Mouse (Mus musculus): ENCODE data around the gene Pgbd5. TPM values are rescaled to one million over a fixed set of nuclear protein-coding genes. Genes with fewer than 3 reads are reported as not detected.

Pgbd5 gene
- polyA plus RNA-seq (2015; fragmentation: Nextera tagmentation; extraction: Ambion mirVana) = 1.9 TPM in 2 replicates

DNA sequence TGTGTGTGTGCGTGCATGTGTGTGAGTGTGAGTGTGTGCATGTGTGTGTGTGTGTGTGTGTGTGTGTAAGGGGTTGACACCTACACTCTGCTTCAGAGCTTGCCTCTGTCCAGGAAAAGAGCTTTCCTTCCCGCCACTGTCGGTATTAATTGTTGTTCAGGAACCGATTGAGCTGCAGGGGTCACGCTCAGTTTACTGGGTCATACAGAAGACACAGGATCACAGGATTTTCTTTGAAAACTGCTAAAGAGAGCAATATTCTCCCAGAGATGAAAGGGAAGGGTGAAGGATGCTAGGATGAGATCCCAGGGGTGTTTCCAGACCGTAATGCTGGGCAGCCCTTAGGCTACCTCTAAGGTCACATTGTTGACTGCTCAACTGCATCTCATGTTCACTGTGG is at the start of gene Pgbd5:
Gene Pgbd5 (minus strand): TSS at position 101 of the 400 bp plus-strand sequence.
- Histone ChIP-seq H3K4me2 (ENCODE audit: low read depth, low read length) (no peak within 1 kb of the TSS), H3K4me3 (replicated peaks; ENCODE audit: low read length) (no peak within 1 kb of the TSS), H3K9ac (ENCODE audit: low read length) (no peak within 1 kb of the TSS), H3K27me3 (ENCODE audit: control insufficient read depth, insufficient read depth, low read length) (no peaks in the 10 kb centered on the region), H3K4me1 (ENCODE audit: control insufficient read depth, insufficient read depth, low read length) (no peaks in the 10 kb centered on the region), H3K9me3 (replicated peaks; ENCODE audit: control insufficient read depth, low read length) (no peaks in the 10 kb centered on the region), H3K36me3 (ENCODE audit: control insufficient read depth, insufficient read depth, low read length) (no peaks in the 10 kb centered on the region), H3K27ac (ENCODE audit: low read length) (no peak within 1 kb of the TSS)
- WGBS = 77% methylated on average over 6 of the region's 6 CpGs
- ATAC-seq (ENCODE audit: insufficient read depth, low FRiP score) = no peak

DNA sequence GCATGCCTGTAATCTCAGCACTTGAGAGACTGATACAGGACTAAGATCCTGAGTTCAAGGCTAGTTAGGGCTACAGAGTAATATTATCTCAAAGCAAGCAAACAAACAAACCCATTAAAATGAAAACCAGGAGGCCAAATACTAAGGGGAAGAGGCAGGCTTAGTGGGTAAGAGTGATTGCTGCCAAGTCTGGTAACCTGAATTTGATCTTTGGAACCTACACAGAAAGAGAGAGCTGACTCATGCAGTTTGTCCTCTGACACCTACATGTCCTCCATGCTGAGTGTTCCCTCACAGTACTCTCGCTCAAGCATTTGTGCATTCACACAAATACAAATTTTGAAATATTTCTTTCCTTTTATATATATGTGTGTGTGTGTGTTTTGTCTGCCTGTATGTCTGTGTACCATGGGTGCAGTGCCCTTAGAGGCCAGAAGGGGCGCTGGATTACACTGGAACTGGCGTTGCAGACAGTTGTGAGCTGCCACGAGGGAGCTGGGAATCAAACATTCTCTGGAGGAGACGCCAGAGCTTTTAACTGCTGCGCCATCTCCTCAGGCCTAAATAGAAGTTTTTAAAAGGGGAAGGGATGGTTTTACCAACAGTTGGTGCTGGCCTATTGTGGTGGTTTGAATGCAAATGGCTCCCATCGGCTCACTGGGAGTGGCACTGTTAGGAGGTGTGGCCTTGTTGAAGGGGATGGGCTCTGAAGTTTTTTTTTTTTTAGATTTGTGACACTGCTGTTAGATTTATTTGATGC is 44.1 kb upstream of the Pgbd5 start:
- no peak overlapping the region for H3K9ac ChIP-seq (ENCODE audit: low read length)
- no peak overlapping the region for H3K27ac ChIP-seq (ENCODE audit: low read length)

DNA sequence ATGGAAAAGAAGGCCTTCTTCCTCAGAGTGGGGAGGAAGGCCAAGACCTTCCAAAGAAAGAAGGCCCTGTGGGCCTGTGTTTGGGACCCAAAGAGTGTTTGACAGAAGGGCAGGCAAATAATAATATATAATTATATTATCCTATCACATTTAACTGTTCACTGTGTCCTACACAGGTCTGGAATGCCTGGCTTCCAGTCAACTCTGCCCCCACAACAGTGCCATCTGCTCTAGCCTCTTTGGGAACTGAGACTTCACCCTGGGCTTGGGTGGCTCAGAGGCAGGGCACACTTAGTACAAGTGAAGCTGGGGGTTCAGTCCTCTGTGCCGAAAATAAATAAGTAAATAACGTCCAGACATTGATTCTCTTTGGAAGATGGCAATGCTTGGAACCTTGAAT is 43.3 kb upstream of the Pgbd5 start:
- Histone ChIP-seq H3K4me1 (ENCODE audit: control insufficient read depth, insufficient read depth, low read length) (no peaks in the 10 kb centered on the region), H3K36me3 (ENCODE audit: control insufficient read depth, insufficient read depth, low read length) (no peaks in the 10 kb centered on the region), H3K9ac (ENCODE audit: low read length) (no peak overlapping the region), H3K4me2 (ENCODE audit: low read depth, low read length) (no peak overlapping the region), H3K27me3 (ENCODE audit: control insufficient read depth, insufficient read depth, low read length) (no peaks in the 10 kb centered on the region), H3K9me3 (replicated peaks; ENCODE audit: control insufficient read depth, low read length) (no peaks in the 10 kb centered on the region), H3K4me3 (replicated peaks; ENCODE audit: low read length) (no peak overlapping the region), H3K27ac (ENCODE audit: low read length) (no peak overlapping the region)
- 91% methylated on average over 2 of the region's 2 CpGs for WGBS
- no peak for ATAC-seq (ENCODE audit: insufficient read depth, low FRiP score)

More for the DNA sequence above, 44.1 kb upstream of the Pgbd5 start:
- 77% methylated on average over 7 of the region's 7 CpGs for WGBS
- Histone ChIP-seq H3K9me3 (replicated peaks; ENCODE audit: control insufficient read depth, low read length) (no peaks in the 10 kb centered on the region), H3K4me2 (ENCODE audit: low read depth, low read length) (no peak overlapping the region), H3K4me1 (ENCODE audit: control insufficient read depth, insufficient read depth, low read length) (no peaks in the 10 kb centered on the region), H3K27me3 (ENCODE audit: control insufficient read depth, insufficient read depth, low read length) (no peaks in the 10 kb centered on the region), H3K36me3 (ENCODE audit: control insufficient read depth, insufficient read depth, low read length) (no peaks in the 10 kb centered on the region), H3K4me3 (replicated peaks; ENCODE audit: low read length) (no peak overlapping the region)
- no peak for ATAC-seq (ENCODE audit: insufficient read depth, low FRiP score)

DNA sequence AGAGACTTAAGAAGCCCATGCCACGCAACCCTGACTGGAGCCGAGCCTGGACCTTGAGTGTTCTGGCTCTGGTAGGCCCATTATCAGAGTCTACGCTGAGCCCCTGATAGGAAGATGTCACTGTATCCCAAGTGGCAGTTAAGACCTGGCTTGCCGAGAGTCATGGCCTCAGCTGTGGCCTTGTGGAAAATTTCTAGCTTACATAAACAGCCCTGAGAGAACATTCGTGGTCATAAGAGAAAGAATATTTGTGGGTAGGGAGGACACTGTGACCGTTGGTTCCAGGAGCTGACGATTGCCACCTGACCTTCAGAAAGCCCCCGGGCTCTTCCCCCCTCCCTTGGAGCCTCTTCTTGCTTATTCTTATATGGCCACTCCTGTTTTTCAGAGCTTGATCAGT is 40.9 kb upstream of the Pgbd5 start:
- no peak overlapping the region for H3K27ac ChIP-seq (ENCODE audit: low read length)
- H3K9me3 ChIP-seq (replicated peaks; ENCODE audit: control insufficient read depth, low read length) = no peaks in the 10 kb centered on the region
- H3K27me3 ChIP-seq (ENCODE audit: control insufficient read depth, insufficient read depth, low read length) = no peaks in the 10 kb centered on the region
- no peaks in the 10 kb centered on the region for H3K36me3 ChIP-seq (ENCODE audit: control insufficient read depth, insufficient read depth, low read length)
- ATAC-seq (ENCODE audit: insufficient read depth, low FRiP score) = no peak
- no peak overlapping the region for H3K4me3 ChIP-seq (replicated peaks; ENCODE audit: low read length)
- no peak overlapping the region for H3K9ac ChIP-seq (ENCODE audit: low read length)
- H3K4me1 ChIP-seq (ENCODE audit: control insufficient read depth, insufficient read depth, low read length) = no peaks in the 10 kb centered on the region
- no peak overlapping the region for H3K4me2 ChIP-seq (ENCODE audit: low read depth, low read length)
- WGBS = 77% methylated on average over 8 of the region's 8 CpGs

DNA sequence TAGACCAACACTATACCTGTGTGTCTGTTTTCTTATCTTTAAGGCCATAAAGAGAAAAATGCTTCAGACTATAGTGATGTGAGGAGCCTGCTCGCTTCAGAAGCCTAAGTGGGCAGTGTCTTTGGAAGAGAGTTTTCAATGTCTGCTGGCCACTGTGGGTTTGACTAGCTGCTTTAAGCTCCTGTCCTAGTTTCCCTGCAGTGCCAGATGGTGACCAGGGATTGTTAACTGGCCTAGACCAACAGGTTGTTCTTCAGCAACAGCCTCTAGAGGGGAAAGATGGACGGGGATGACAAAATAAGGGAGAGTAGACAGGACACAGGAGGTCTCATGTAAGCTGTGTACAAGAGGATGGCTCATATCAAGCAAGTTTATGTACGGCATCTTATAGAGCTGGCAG is 39.8 kb upstream of the Pgbd5 start:
- H3K4me1 ChIP-seq (ENCODE audit: control insufficient read depth, insufficient read depth, low read length) = no peaks in the 10 kb centered on the region
- no peaks in the 10 kb centered on the region for H3K9me3 ChIP-seq (replicated peaks; ENCODE audit: control insufficient read depth, low read length)
- H3K36me3 ChIP-seq (ENCODE audit: control insufficient read depth, insufficient read depth, low read length) = no peaks in the 10 kb centered on the region
- H3K4me3 ChIP-seq (replicated peaks; ENCODE audit: low read length) = no peak overlapping the region
- no peaks in the 10 kb centered on the region for H3K27me3 ChIP-seq (ENCODE audit: control insufficient read depth, insufficient read depth, low read length)
- no peak overlapping the region for H3K9ac ChIP-seq (ENCODE audit: low read length)
- WGBS = 79% methylated on average over 3 of the region's 3 CpGs
- no peak overlapping the region for H3K27ac ChIP-seq (ENCODE audit: low read length)
- ATAC-seq (ENCODE audit: insufficient read depth, low FRiP score) = no peak
- no peak overlapping the region for H3K4me2 ChIP-seq (ENCODE audit: low read depth, low read length)

DNA sequence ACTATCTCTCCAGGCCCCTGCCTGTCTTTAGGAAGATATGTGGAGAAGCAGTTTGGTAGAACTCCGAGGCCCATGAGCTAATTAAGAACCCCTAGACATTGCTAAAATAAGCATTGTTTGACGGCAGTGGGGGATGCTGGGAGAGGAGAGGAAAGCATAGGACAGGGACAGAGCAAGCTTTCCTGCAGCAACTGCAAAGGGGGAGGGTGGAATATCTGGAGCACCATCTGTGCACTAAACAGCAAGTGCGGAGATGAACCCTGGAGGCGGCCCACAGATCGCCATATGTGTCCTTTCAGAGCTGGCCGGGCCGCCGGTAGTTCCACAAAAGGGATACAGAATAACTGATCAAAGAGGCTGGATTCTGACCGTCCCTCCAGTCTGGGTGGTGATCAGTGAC is 37.2 kb upstream of the Pgbd5 start:
- no peak overlapping the region for H3K4me2 ChIP-seq (ENCODE audit: low read depth, low read length)
- no peaks in the 10 kb centered on the region for H3K27me3 ChIP-seq (ENCODE audit: control insufficient read depth, insufficient read depth, low read length)
- WGBS = 57% methylated on average over 9 of the region's 9 CpGs
- no peak overlapping the region for H3K4me3 ChIP-seq (replicated peaks; ENCODE audit: low read length)
- H3K9ac ChIP-seq (ENCODE audit: low read length) = no peak overlapping the region
- H3K27ac ChIP-seq (ENCODE audit: low read length) = no peak overlapping the region
- ATAC-seq (ENCODE audit: insufficient read depth, low FRiP score) = no peak
- H3K36me3 ChIP-seq (ENCODE audit: control insufficient read depth, insufficient read depth, low read length) = no peaks in the 10 kb centered on the region
- no peaks in the 10 kb centered on the region for H3K9me3 ChIP-seq (replicated peaks; ENCODE audit: control insufficient read depth, low read length)
- H3K4me1 ChIP-seq (ENCODE audit: control insufficient read depth, insufficient read depth, low read length) = no peaks in the 10 kb centered on the region

DNA sequence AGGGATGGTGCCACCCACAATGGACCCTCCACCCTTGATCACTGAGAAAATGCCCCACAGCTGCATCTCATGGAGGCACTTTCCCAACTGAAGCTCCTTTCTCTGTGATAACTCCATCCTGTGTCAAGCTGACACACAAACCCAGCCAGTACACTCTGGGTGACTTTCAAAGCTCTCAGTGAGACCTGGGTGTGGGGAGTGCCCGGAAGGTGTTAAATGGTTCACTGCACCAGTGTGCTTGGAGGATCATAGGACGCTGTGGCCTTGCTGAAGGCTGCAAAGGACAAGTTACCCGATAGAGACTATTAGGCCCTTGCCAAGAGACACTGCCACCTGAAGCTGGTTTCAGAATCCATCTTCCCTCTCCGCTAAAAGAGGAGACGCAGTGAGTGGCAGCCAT is 36.2 kb upstream of the Pgbd5 start:
- no peak for ATAC-seq (ENCODE audit: insufficient read depth, low FRiP score)
- H3K27me3 ChIP-seq (ENCODE audit: control insufficient read depth, insufficient read depth, low read length) = no peaks in the 10 kb centered on the region
- H3K9ac ChIP-seq (ENCODE audit: low read length) = no peak overlapping the region
- 75% methylated on average over 5 of the region's 5 CpGs for WGBS
- no peak overlapping the region for H3K4me2 ChIP-seq (ENCODE audit: low read depth, low read length)
- no peaks in the 10 kb centered on the region for H3K4me1 ChIP-seq (ENCODE audit: control insufficient read depth, insufficient read depth, low read length)
- H3K9me3 ChIP-seq (replicated peaks; ENCODE audit: control insufficient read depth, low read length) = no peaks in the 10 kb centered on the region
- H3K36me3 ChIP-seq (ENCODE audit: control insufficient read depth, insufficient read depth, low read length) = no peaks in the 10 kb centered on the region
- no peak overlapping the region for H3K27ac ChIP-seq (ENCODE audit: low read length)
- no peak overlapping the region for H3K4me3 ChIP-seq (replicated peaks; ENCODE audit: low read length)

DNA sequence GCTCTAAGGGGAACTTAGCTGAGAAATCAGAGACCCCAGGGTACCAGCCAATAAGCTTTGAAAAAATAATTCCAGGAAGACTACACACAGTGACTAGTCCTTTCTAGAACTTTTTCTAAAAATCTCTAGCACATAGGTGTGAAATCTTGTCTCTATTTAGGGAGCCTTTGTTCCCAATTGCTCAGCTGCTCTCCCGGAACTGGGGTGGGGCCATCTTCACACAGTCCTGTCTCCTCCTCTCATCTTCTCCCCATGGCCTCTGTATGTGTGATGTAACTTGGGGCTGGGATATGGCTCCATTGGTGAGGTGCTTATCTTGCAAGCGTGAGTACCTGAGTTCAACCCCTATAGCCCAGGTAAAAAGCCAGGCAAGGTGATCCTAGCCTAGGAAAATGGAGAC is 25.2 kb upstream of the Pgbd5 start:
- Histone ChIP-seq H3K36me3 (ENCODE audit: control insufficient read depth, insufficient read depth, low read length) (no peaks in the 10 kb centered on the region), H3K27me3 (ENCODE audit: control insufficient read depth, insufficient read depth, low read length) (peaks cover 4% of the 10 kb centered on the region), H3K9me3 (replicated peaks; ENCODE audit: control insufficient read depth, low read length) (no peaks in the 10 kb centered on the region), H3K9ac (ENCODE audit: low read length) (no peak overlapping the region), H3K4me2 (ENCODE audit: low read depth, low read length) (no peak overlapping the region), H3K4me1 (ENCODE audit: control insufficient read depth, insufficient read depth, low read length) (no peaks in the 10 kb centered on the region), H3K27ac (ENCODE audit: low read length) (no peak overlapping the region), H3K4me3 (replicated peaks; ENCODE audit: low read length) (no peak overlapping the region)
- 57% methylated on average over 2 of the region's 2 CpGs for WGBS
- ATAC-seq (ENCODE audit: insufficient read depth, low FRiP score) = no peak

DNA sequence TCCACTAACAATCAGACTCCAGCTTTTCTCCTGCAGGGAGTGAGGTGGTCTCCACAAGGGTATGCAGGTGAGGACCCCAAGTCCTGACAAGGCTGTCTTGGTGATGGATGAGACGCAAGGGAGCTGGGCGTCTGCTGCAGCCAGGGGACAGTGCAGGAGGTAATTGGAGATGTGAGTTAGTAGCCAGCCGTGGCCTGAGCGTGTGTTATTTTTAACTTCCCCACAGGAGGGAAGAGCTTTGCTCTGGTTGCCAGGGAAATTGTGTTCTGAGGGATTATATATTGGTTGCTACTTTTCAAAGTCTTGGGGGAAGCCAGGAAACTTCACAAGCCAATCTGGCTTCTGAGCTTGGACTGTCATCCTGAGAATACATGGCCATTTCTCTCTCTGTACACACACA is 23.7 kb upstream of the Pgbd5 start:
- H3K4me3 ChIP-seq (replicated peaks; ENCODE audit: low read length) = no peak overlapping the region
- no peak for ATAC-seq (ENCODE audit: insufficient read depth, low FRiP score)
- H3K36me3 ChIP-seq (ENCODE audit: control insufficient read depth, insufficient read depth, low read length) = no peaks in the 10 kb centered on the region
- peaks cover 4% of the 10 kb centered on the region for H3K27me3 ChIP-seq (ENCODE audit: control insufficient read depth, insufficient read depth, low read length)
- no peak overlapping the region for H3K9ac ChIP-seq (ENCODE audit: low read length)
- H3K27ac ChIP-seq (ENCODE audit: low read length) = no peak overlapping the region
- H3K9me3 ChIP-seq (replicated peaks; ENCODE audit: control insufficient read depth, low read length) = no peaks in the 10 kb centered on the region
- WGBS = 26% methylated on average over 4 of the region's 4 CpGs
- no peaks in the 10 kb centered on the region for H3K4me1 ChIP-seq (ENCODE audit: control insufficient read depth, insufficient read depth, low read length)
- H3K4me2 ChIP-seq (ENCODE audit: low read depth, low read length) = no peak overlapping the region

All from stomach, embryonic 16.5 days (tissue).